Mouse (Mus musculus) lung, adult 2 months (tissue): Measurements from ENCODE around the gene Tnfsf4.

Source experiments
- CTCF ChIP-seq: fragments of 200-500 bp; IDR thresholded peaks from 2 replicates; pipeline ENCODE4 v1.5.1; 2011; ENCODE audit warnings: mild to moderate bottlenecking, low read length, control low read depth; ENCODE audit not compliant: insufficient read depth
- POLR2A ChIP-seq: fragments of 200-500 bp; IDR thresholded peaks from 2 replicates; pipeline ENCODE4 v1.6.1; 2011; ENCODE audit warnings: low read depth, mild to moderate bottlenecking, control low read depth, low read length, borderline replicate concordance; ENCODE audit errors: extremely low read depth

DNA sequence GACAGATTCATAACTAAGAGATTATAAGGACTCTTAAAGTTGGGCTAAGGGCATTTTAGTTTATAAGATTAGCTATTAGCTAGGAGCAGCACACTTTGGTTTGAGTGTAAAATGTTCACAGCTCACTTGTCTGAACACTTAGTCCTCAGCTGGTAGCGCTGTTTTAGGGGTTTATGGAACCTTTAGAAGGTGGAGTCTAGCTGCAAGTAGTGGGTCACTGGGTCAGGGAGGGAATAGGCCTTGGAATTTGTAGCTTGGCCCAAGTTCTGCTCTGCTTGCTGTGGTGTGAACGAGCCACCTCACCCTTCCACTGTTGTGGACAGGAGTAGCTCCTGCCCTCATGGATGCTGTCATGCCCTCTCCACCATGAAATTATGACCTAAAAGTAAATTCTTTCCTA, 23.3 kb upstream of the Tnfsf4 start:
- no peak for TF ChIP-seq POLR2A
- no peak for TF ChIP-seq CTCF
